Mouse (Mus musculus) kidney, adult 2 months (tissue): ENCODE data around the gene Cpm. TPM values are rescaled to one million over a fixed set of nuclear protein-coding genes. Genes with fewer than 3 reads are reported as not detected.
"Not testable (repeated sequence)": the region's sequence is repeated elsewhere in the genome, so short reads cannot be mapped to it uniquely, and the experiment has no call there.

ENCODE experiments used
- DNase-seq: peaks from one replicate; pipeline ENCODE4 v3.0.0; 2021
- H3K27ac ChIP-seq: fragments of 200-500 bp; 2 replicates; pipeline ENCODE4 v1.5.1; 2012; ENCODE audit warnings: low read depth, low read length, control low read depth, inconsistent platforms; ENCODE audit not compliant: insufficient read depth
- H3K27me3 ChIP-seq: fragments of 200-500 bp; replicated peaks from 2 replicates; pipeline ENCODE4 v1.6.1; 2012; ENCODE audit warnings: mild to moderate bottlenecking, moderate library complexity, low read length, inconsistent platforms; ENCODE audit not compliant: control insufficient read depth, insufficient read depth
- H3K36me3 ChIP-seq: fragments of 200-500 bp; 2 replicates; pipeline ENCODE4 v1.6.1; 2012; ENCODE audit warnings: mild to moderate bottlenecking, moderate library complexity, low read length, inconsistent platforms; ENCODE audit not compliant: control insufficient read depth, insufficient read depth
- H3K4me1 ChIP-seq: fragments of 200-500 bp; 2 replicates; pipeline ENCODE4 v1.6.1; 2011; ENCODE audit warnings: low read length; ENCODE audit not compliant: control insufficient read depth, insufficient read depth
- H3K4me3 ChIP-seq: fragments of 200-500 bp; 2 replicates; pipeline ENCODE4 v1.5.1; 2011; ENCODE audit warnings: mild to moderate bottlenecking, low read depth, low read length, control low read depth; ENCODE audit not compliant: insufficient read depth
- CTCF ChIP-seq: fragments of 200-500 bp; conservative IDR thresholded peaks from 2 replicates; pipeline ENCODE4 v1.5.1; 2011; ENCODE audit warnings: low read depth, mild to moderate bottlenecking, control low read depth, low read length, moderate library complexity, mixed read lengths; ENCODE audit not compliant: insufficient read depth, insufficient read length
- POLR2A ChIP-seq: fragments of 200-500 bp; IDR thresholded peaks from one replicate; pipeline ENCODE4 v1.6.1; 2011; ENCODE audit warnings: low read depth, low read length, control low read depth
- WGBS: fragments of 180-500 bp; shearing (Covaris S2); methylation state at CpG from one replicate; pipeline ENCODE4 v1.1.7; 2018; 5-methylcytosine and 5-hydroxymethylcytosine counted together
- polyA plus RNA-seq: library from polyadenylated mRNA; depleted of rRNA; stranded (reverse); fragments of >200 nt; gene quantifications from 2 replicates; pipeline ENCODE4 v1.2.3, GENCODE M21; 2012

The Cpm gene
- polyA plus RNA-seq, 1 experiment, result 37.2 TPM

- DNase-seq, result no peak
- no peak overlapping the region for H3K4me3 ChIP-seq
- TF ChIP-seq CTCF (no peak), POLR2A (no peak)
- no peaks in the 10 kb centered on the region for H3K27me3 ChIP-seq
- no peaks in the 10 kb centered on the region for H3K4me1 ChIP-seq
- H3K27ac ChIP-seq, result no peak overlapping the region
- WGBS, result 88% methylated on average over 17 of the region's 17 CpGs
- no peaks in the 10 kb centered on the region for H3K36me3 ChIP-seq
These were observed 34.9 kb upstream of the Cpm start for GRCm38 (mm10) chr10:117594291-117594850.

GRCm38 (mm10) chr10:117594913-117595312 is 34.4 kb upstream of the Cpm start:
- TF ChIP-seq POLR2A (no peak), CTCF (no peak)
- Histone ChIP-seq H3K27me3 (no peaks in the 10 kb centered on the region), H3K27ac (no peak overlapping the region), H3K36me3 (no peaks in the 10 kb centered on the region), H3K4me3 (no peak overlapping the region), H3K4me1 (no peaks in the 10 kb centered on the region)
- no peak for DNase-seq
- WGBS, result 94% methylated on average over 13 of the region's 13 CpGs

- H3K4me1 ChIP-seq, result no peaks in the 10 kb centered on the region
- H3K27ac ChIP-seq, result no peak overlapping the region
- DNase-seq, result no peak
- H3K27me3 ChIP-seq, result no peaks in the 10 kb centered on the region
- H3K36me3 ChIP-seq, result no peaks in the 10 kb centered on the region
- WGBS, result 68% methylated on average over 13 of the region's 13 CpGs
- no peak for TF ChIP-seq POLR2A
- no peak for TF ChIP-seq CTCF
- H3K4me3 ChIP-seq, result no peak overlapping the region
These were observed 33.7 kb upstream of the Cpm start for GRCm38 (mm10) chr10:117595442-117596164.

- Histone ChIP-seq H3K27me3 (no peaks in the 10 kb centered on the region), H3K36me3 (no peaks in the 10 kb centered on the region), H3K4me3 (no peak overlapping the region), H3K27ac (no peak overlapping the region), H3K4me1 (no peaks in the 10 kb centered on the region)
- TF ChIP-seq POLR2A (no peak), CTCF (no peak)
- no peak for DNase-seq
- WGBS, result 77% methylated on average over 9 of the region's 9 CpGs
These were observed 33.0 kb upstream of the Cpm start for GRCm38 (mm10) chr10:117596165-117596735.

GRCm38 (mm10) chr10:117596771-117597324 is 32.5 kb upstream of the Cpm start:
- no peak for DNase-seq
- Histone ChIP-seq H3K4me1 (no peaks in the 10 kb centered on the region), H3K4me3 (no peak overlapping the region), H3K27me3 (no peaks in the 10 kb centered on the region), H3K27ac (no peak overlapping the region), H3K36me3 (no peaks in the 10 kb centered on the region)
- 60% methylated on average over 5 of the region's 5 CpGs for WGBS
- TF ChIP-seq POLR2A, result no peak
- TF ChIP-seq CTCF, result no peak

GRCm38 (mm10) chr10:117597371-117598265 is 31.7 kb upstream of the Cpm start:
- DNase-seq, H3K4me3 ChIP-seq, H3K27ac ChIP-seq, H3K36me3 ChIP-seq, H3K4me1 ChIP-seq, H3K27me3 ChIP-seq: not testable (repeated sequence)
- 90% methylated on average over 16 of the region's 16 CpGs for WGBS
